Mouse (Mus musculus) E14TG2a.4 (cell line): ENCODE results near the gene Rasgef1b.

Experiments used
- CTCF ChIP-seq: conservative IDR thresholded peaks from 2 replicates; pipeline ENCODE4 v1.5.1; 2014; ENCODE audit warnings: low read length
- NANOG ChIP-seq: IDR thresholded peaks from 2 replicates; pipeline ENCODE4 v1.6.1; 2014; ENCODE audit warnings: borderline replicate concordance, low read length, mixed read lengths

DNA sequence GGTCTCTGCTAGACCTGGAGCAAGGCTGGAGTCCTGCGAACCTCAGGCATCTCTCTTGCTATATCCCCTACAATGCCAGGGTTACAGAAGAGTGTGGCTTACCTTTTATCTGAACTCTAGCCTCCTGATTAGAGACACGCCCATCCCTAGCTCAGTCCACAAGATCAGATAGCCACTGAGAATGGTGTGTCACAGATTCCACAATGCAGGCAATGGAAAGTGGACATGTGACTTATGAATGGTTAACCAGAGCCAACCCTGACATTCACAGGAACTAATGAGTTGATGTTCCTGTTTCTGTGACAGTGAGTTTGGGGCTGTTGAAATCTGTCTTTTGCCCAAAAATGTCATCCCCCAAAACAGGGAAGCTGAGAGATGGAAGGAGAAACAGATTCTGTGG is 401.8 kb downstream of the Rasgef1b start:
- TF ChIP-seq CTCF (no peak), NANOG (no peak)
